ENCODE assay signal across 44 mouse cellular contexts in genomic region chr7:27379836-27380235, GRCm38 (mm10). TPM values are rescaled to one million over a fixed set of nuclear protein-coding genes. Genes with fewer than 3 reads are reported as not detected.
"Had no signal": no experiment of that assay in that cellular context is flagged by ENCODE, and none has a peak within 500 bp of the region (broad histone marks: within the 10 kb centered on the region; RNA-seq: fewer than 3 reads in every experiment).

No protein-coding gene starts in this region.

- DNase-seq: left cerebral cortex, postnatal 4 days; liver; liver, embryonic 13.5 days; liver, postnatal 0 days; lung, adult 18-20 months; lung, adult 2 months; lung, embryonic 14.5 days; lung, postnatal 10 days; lung, postnatal 14 days; lung, postnatal 36 days; lung, postnatal 4 days; midbrain, embryonic 14.5 days had no signal

- H3K4me3 ChIP-seq: limb, embryonic 10.5 days; limb, embryonic 12.5 days; limb, embryonic 13.5 days; limb, embryonic 15.5 days; liver, embryonic 12.5 days; liver, embryonic 13.5 days; liver, embryonic 15.5 days; lung, embryonic 15.5 days; megakaryocyte, embryonic 14.5 days; midbrain, embryonic 10.5 days; midbrain, embryonic 12.5 days; midbrain, embryonic 13.5 days; midbrain, embryonic 15.5 days; myocyte; neural tube, embryonic 12.5 days had no signal

- ATAC-seq: liver, embryonic 12.5 days; liver, postnatal 0 days; lung, postnatal 0 days; midbrain, embryonic 13.5 days; midbrain, embryonic 15.5 days had no signal

- H3K9me3 ChIP-seq: limb, embryonic 10.5 days; limb, embryonic 12.5 days; limb, embryonic 13.5 days; limb, embryonic 15.5 days; liver, embryonic 12.5 days; liver, embryonic 13.5 days; liver, embryonic 15.5 days; lung, embryonic 15.5 days; midbrain, embryonic 10.5 days; midbrain, embryonic 12.5 days; midbrain, embryonic 13.5 days; midbrain, embryonic 15.5 days; neural tube, embryonic 12.5 days had no signal

- H3K9ac ChIP-seq: limb, embryonic 12.5 days; limb, embryonic 13.5 days; limb, embryonic 15.5 days; liver, embryonic 12.5 days; liver, embryonic 13.5 days; liver, embryonic 14.5 days; liver, embryonic 15.5 days; liver, postnatal 0 days; lung, embryonic 14.5 days; lung, embryonic 15.5 days; midbrain, embryonic 12.5 days; midbrain, embryonic 13.5 days; midbrain, embryonic 15.5 days; neural tube, embryonic 12.5 days had no signal

- H3K36me3 ChIP-seq: limb, embryonic 10.5 days; limb, embryonic 12.5 days; limb, embryonic 13.5 days; limb, embryonic 15.5 days; liver, embryonic 12.5 days; liver, embryonic 13.5 days; liver, embryonic 15.5 days; lung, embryonic 15.5 days; midbrain, embryonic 10.5 days; midbrain, embryonic 12.5 days; midbrain, embryonic 13.5 days; midbrain, embryonic 15.5 days; neural tube, embryonic 12.5 days had no signal

- H3K4me1 ChIP-seq: lung, embryonic 15.5 days; neural tube, embryonic 12.5 days had no signal

- H3K27ac ChIP-seq: limb, embryonic 10.5 days; limb, embryonic 12.5 days; limb, embryonic 13.5 days; limb, embryonic 15.5 days; liver, embryonic 12.5 days; liver, embryonic 13.5 days; liver, embryonic 14.5 days; liver, embryonic 15.5 days; lung, embryonic 15.5 days; macrophage; midbrain, embryonic 10.5 days; midbrain, embryonic 12.5 days; midbrain, embryonic 13.5 days; midbrain, embryonic 15.5 days; neural tube, embryonic 12.5 days had no signal

- H3K4me2 ChIP-seq: limb, embryonic 12.5 days; limb, embryonic 13.5 days; limb, embryonic 15.5 days; liver, embryonic 11.5 days; liver, embryonic 12.5 days; liver, embryonic 13.5 days; liver, embryonic 15.5 days; lung, embryonic 14.5 days; lung, embryonic 15.5 days; midbrain, embryonic 11.5 days; midbrain, embryonic 12.5 days; midbrain, embryonic 13.5 days; midbrain, embryonic 15.5 days; neural tube, embryonic 12.5 days had no signal

RNA-seq across cellular contexts. Expression of gene Gm20479, which starts 22.6 kb away (rescaled TPM):
- total RNA-seq: left cerebral cortex, postnatal 10 days; left cerebral cortex, postnatal 14 days; left cerebral cortex, postnatal 25 days; left cerebral cortex, postnatal 36 days; left cerebral cortex, postnatal 4 days; liver, adult 2 months; megakaryocyte progenitor cell, adult 5-6 weeks; megakaryocyte, adult 5-6 weeks; megakaryocyte-erythroid progenitor cell, adult 5-6 weeks; midbrain, postnatal 0 days; monocyte, adult 5-6 weeks had no signal
- polyA plus RNA-seq: limb, embryonic 10.5 days; limb, embryonic 12.5 days; limb, embryonic 13.5 days; limb, embryonic 14.5 days; liver, adult 2 months; liver, embryonic 12.5 days; liver, postnatal 0 days; lung, adult 2 months; lung, postnatal 0 days; macrophage; midbrain, embryonic 11.5 days; midbrain, embryonic 13.5 days; midbrain, embryonic 14.5 days; midbrain, embryonic 15.5 days; midbrain, embryonic 16.5 days; midbrain, postnatal 0 days; neural tube, embryonic 11.5 days; neural tube, embryonic 12.5 days had no signal

RNA-seq across cellular contexts. Expression of gene Ltbp4, which starts 42.3 kb away (rescaled TPM):
- total RNA-seq: megakaryocyte, adult 5-6 weeks; monocyte, adult 5-6 weeks had no signal
- polyA plus RNA-seq: macrophage had no signal
